Comparison of ENCODE assay signal across 10 mouse cellular contexts in the genomic region with DNA sequence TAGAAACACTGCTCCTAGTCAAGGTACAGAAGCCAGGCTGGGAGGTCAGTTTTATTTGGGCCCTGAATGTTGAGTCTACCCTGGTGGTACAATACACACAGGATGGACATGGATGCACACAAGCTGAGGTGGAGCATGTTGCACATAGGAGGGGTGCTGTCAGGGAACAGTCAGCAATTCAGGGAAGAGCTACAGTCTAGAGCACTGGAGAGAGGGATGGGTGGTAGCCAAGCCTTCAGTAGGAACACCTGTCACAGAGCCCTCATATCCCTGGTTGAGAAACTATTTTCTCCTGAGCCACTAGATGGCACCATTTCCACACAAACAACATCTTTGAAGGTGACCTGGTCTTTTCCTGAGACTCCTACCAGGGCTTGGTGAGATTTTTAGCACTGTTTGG. TPM values are rescaled to one million over a fixed set of nuclear protein-coding genes. Genes with fewer than 3 reads are reported as not detected.
DNase-seq lines count a peak whose midpoint lies in the region; ATAC-seq and TF ChIP-seq lines count a peak whose summit lies in the region.
"Had no signal": no experiment of that assay in that cellular context is flagged by ENCODE, and none has a peak within 500 bp of the region (broad histone marks: within the 10 kb centered on the region; RNA-seq: fewer than 3 reads in every experiment).

No protein-coding gene starts in this region.

- H3K4me1 ChIP-seq in forebrain, postnatal 0 days (ENCODE audit: insufficient read depth): 0 out of 2 replicates have a peak, but pooled peaks cover 3% of the 10 kb centered on the region
- H3K4me1 ChIP-seq in midbrain, embryonic 13.5 days (replicated peaks): peaks cover 5% of the 10 kb centered on the region
- H3K4me1 ChIP-seq: heart, embryonic 13.5 days; stomach, embryonic 15.5 days had no signal

- no peak overlapping the region for H3K4me2 ChIP-seq in forebrain, postnatal 0 days (ENCODE audit: low read depth)
- H3K4me2 ChIP-seq in midbrain, embryonic 13.5 days (replicated peaks): no peak overlapping the region
- H3K4me2 ChIP-seq: heart, embryonic 13.5 days; stomach, embryonic 15.5 days had no signal

- no peaks in the 10 kb centered on the region for H3K9me3 ChIP-seq in forebrain, postnatal 0 days (ENCODE audit: low read length)
- no peaks in the 10 kb centered on the region for H3K9me3 ChIP-seq in midbrain, embryonic 13.5 days
- H3K9me3 ChIP-seq: heart, embryonic 13.5 days; stomach, embryonic 15.5 days had no signal

- TF ChIP-seq CTCF in forebrain, postnatal 0 days (IDR thresholded peaks at IDR 0.05; ENCODE audit: low read depth): peak; percentile 89

- no peaks in the 10 kb centered on the region for H3K27me3 ChIP-seq in forebrain, postnatal 0 days (ENCODE audit: insufficient read depth, low read length)
- 0 out of 2 replicates have a peak, but pooled peaks cover 4% of the 10 kb centered on the region for H3K27me3 ChIP-seq in midbrain, embryonic 13.5 days
- H3K27me3 ChIP-seq: stomach, embryonic 15.5 days had no signal

- DNase-seq in right cerebral cortex, adult 18-20 months: peak; percentile 49
- DNase-seq in right cerebral cortex, postnatal 36 days (ENCODE audit: low spot score in 2 of 2): no peak
- DNase-seq in cerebellum, adult 18-20 months: peak; percentile 72 to 81
- DNase-seq in forebrain, postnatal 0 days: peak; percentile 90
- DNase-seq in kidney, postnatal 36 days: peak; percentile 12 to 25
- DNase-seq in ovary, adult 18-20 months (ENCODE audit: low spot score): no peak
- DNase-seq in thymus, postnatal 4 days: no peak

- H3K9ac ChIP-seq in forebrain, postnatal 0 days: no peak overlapping the region
- H3K9ac ChIP-seq in midbrain, embryonic 13.5 days (replicated peaks): no peak overlapping the region
- H3K9ac ChIP-seq: heart, embryonic 13.5 days; stomach, embryonic 15.5 days had no signal

- ATAC-seq in forebrain, postnatal 0 days: peak; percentile 76
- ATAC-seq in midbrain, embryonic 13.5 days: peak; percentile 59

- no peaks in the 10 kb centered on the region for H3K36me3 ChIP-seq in forebrain, postnatal 0 days (ENCODE audit: insufficient read depth)
- no peaks in the 10 kb centered on the region for H3K36me3 ChIP-seq in midbrain, embryonic 13.5 days
- H3K36me3 ChIP-seq: heart, embryonic 13.5 days; stomach, embryonic 15.5 days had no signal

- no peak overlapping the region for H3K27ac ChIP-seq in forebrain, postnatal 0 days (ENCODE audit: low read depth, low read length)
- no peak overlapping the region for H3K27ac ChIP-seq in midbrain, embryonic 13.5 days
- H3K27ac ChIP-seq: heart, embryonic 13.5 days; stomach, embryonic 15.5 days had no signal

- no peak overlapping the region for H3K4me3 ChIP-seq in forebrain, postnatal 0 days (ENCODE audit: low read depth, low read length)
- H3K4me3 ChIP-seq in midbrain, embryonic 13.5 days (replicated peaks): no peak overlapping the region
- H3K4me3 ChIP-seq: heart, embryonic 13.5 days; stomach, embryonic 15.5 days had no signal

RNA-seq across cellular contexts. Expression of a gene that starts 13.1 kb away (rescaled TPM):
- not detected in 2 replicates for total RNA-seq in forebrain, postnatal 0 days (2014; rRNA removed)
- not detected in 2 replicates for polyA plus RNA-seq in forebrain, postnatal 0 days (2015; fragmentation: Nextera tagmentation; extraction: Ambion mirVana)
- polyA plus RNA-seq in midbrain, embryonic 13.5 days (2015; fragmentation: Nextera tagmentation; extraction: Ambion mirVana): 0.35 TPM in 1 of 2 replicates, not detected in the other
- polyA plus RNA-seq: heart, embryonic 13.5 days; stomach, embryonic 15.5 days had no signal

Comparison
In these comparisons a context has a peak if more than half of its experiments do, and no peak if none do; other contexts are left out.
1. DNase-seq: peak in right cerebral cortex, adult 18-20 months (single experiment), cerebellum, adult 18-20 months (2 of 2), forebrain, postnatal 0 days (single experiment) and kidney, postnatal 36 days (2 of 2); none in right cerebral cortex, postnatal 36 days (0 of 2), ovary, adult 18-20 months (single experiment) and thymus, postnatal 4 days (single experiment).